Mouse (Mus musculus) stomach, postnatal 0 days (tissue): ENCODE data around the gene Slc30a5. TPM values are rescaled to one million over a fixed set of nuclear protein-coding genes. Genes with fewer than 3 reads are reported as not detected.
A peak's percentile ranks its signal among the peaks of the same experiment; 100 is the strongest.
"Not testable (repeated sequence)": the region's sequence is repeated elsewhere in the genome, so short reads cannot be mapped to it uniquely, and the experiment has no call there.

Experiments
- ATAC-seq: fragments of 200-750 bp; cut with Nextera tagmentation; 2 replicates; pipeline ENCODE4 v1.8.0; 2017; ENCODE audit not compliant: low FRiP score, low TSS enrichment
- DNase-seq: peaks from one replicate; pipeline ENCODE4 v3.0.0-alpha.2; 2016; ENCODE audit warnings: low spot score
- H3K27ac ChIP-seq: fragments of 300-500 bp; sonication (generic); replicated peaks from 2 replicates; pipeline ENCODE4 v1.5.1; 2014; ENCODE audit warnings: mild to moderate bottlenecking, control low read depth
- H3K27me3 ChIP-seq: fragments of 300-500 bp; sonication (generic); 2 replicates; pipeline ENCODE4 v1.6.1; 2014; ENCODE audit warnings: low read length; ENCODE audit not compliant: control insufficient read depth, insufficient read depth
- H3K36me3 ChIP-seq: fragments of 300-500 bp; sonication (generic); 2 replicates; pipeline ENCODE4 v1.6.1; 2014; ENCODE audit warnings: low read length, mixed read lengths; ENCODE audit not compliant: control insufficient read depth, insufficient read depth
- H3K4me1 ChIP-seq: fragments of 300-500 bp; sonication (generic); replicated peaks from 2 replicates; pipeline ENCODE4 v1.6.1; 2014; ENCODE audit warnings: antibody characterized with exemption; ENCODE audit not compliant: control insufficient read depth, insufficient read depth
- H3K4me2 ChIP-seq: fragments of 300-500 bp; sonication (generic); replicated peaks from 2 replicates; pipeline ENCODE4 v1.6.1; 2014; ENCODE audit warnings: low read depth, mild to moderate bottlenecking, control low read depth, moderate library complexity
- H3K4me3 ChIP-seq: fragments of 300-500 bp; sonication (generic); 2 replicates; pipeline ENCODE4 v1.5.1; 2014; ENCODE audit warnings: low read depth, low read length, control low read depth
- H3K9ac ChIP-seq: fragments of 300-500 bp; sonication (generic); 2 replicates; pipeline ENCODE4 v1.6.1; 2014; ENCODE audit warnings: mild to moderate bottlenecking, low read length, control low read depth, mixed read lengths
- H3K9me3 ChIP-seq: fragments of 300-500 bp; sonication (generic); 2 replicates; pipeline ENCODE4 v1.6.1; 2016; ENCODE audit warnings: low read length; ENCODE audit not compliant: control insufficient read depth
- CTCF ChIP-seq: IDR thresholded peaks from 2 replicates; pipeline ENCODE4 v1.5.1; 2016; ENCODE audit warnings: antibody characterized with exemption, low read depth, mild to moderate bottlenecking, moderate library complexity
- EP300 ChIP-seq: optimal IDR thresholded peaks from 2 replicates; pipeline ENCODE3; 2016; ENCODE audit warnings: antibody characterized with exemption
- WGBS: fragments of 180-500 bp; shearing (Covaris S2); extraction: QIAGEN DNeasy Blood & Tissue Kit; methylation state at CpG from one replicate; pipeline ENCODE4 v1.1.7; 2014; 5-methylcytosine and 5-hydroxymethylcytosine counted together
- polyA plus RNA-seq: library from polyadenylated mRNA; unstranded; fragments of >200 nt; fragmentation: Nextera tagmentation; extraction: Ambion mirVana; gene quantifications from 2 replicates; pipeline ENCODE4 v1.2.1, GENCODE M21; 2015

Gene Slc30a5
- polyA plus RNA-seq, 1 experiment from 2014 or later = 38.3 TPM

DNA sequence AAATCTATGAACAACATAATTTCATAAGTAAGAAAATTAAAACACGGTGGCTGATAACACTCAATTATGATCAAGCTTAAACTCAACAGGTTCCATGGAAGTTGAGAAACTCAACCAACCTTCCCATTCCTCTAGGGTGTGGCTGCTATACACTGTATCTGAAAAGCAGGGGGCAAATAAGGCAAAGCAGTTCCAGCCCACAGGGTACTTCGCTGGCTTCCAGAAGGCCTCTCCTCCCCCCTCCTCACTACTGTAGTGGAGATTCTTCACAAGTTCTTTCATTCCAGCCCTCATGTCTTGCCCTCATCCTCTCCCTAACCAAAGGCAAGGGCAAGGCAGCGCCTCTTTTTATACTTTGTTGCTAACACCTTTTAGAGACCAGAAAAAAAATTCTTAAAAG lies 9.4 kb downstream of the Slc30a5 start:
- H3K27ac ChIP-seq = 0 out of 2 replicates have a peak overlapping the region, but pooled peaks have one; percentile 30
- H3K36me3 ChIP-seq = peaks cover 9% of the 10 kb centered on the region
- H3K4me1 ChIP-seq = no peaks in the 10 kb centered on the region
- no peak overlapping the region for H3K9ac ChIP-seq
- no peak overlapping the region for H3K4me3 ChIP-seq
- H3K9me3 ChIP-seq = no peaks in the 10 kb centered on the region
- TF ChIP-seq EP300 = no peak
- TF ChIP-seq CTCF = no peak
- DNase-seq = no peak
- H3K4me2 ChIP-seq = no peak overlapping the region
- no peaks in the 10 kb centered on the region for H3K27me3 ChIP-seq
- 94% methylated on average over 3 of the region's 3 CpGs for WGBS
- no peak for ATAC-seq

DNA sequence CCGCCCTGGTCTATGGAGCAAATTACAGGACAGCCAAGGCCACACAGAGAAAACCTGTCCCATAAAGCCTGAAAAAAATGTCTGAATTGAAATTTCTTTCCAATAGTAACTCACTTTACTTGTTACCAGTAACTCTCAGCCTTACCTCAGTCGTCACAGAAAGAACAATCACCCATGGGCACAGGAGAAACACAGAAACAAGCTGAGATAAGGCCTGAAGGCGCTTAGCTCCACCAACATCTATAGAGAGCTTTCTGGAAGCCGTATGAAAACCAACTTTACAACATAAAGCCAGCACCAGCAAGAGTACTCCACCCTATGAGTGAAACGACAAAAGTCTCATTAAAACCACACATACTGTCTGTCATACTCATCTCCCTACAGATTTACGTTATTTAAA lies 18.8 kb downstream of the Slc30a5 start:
- Histone ChIP-seq H3K27me3 (no peaks in the 10 kb centered on the region), H3K36me3 (peaks cover 27% of the 10 kb centered on the region), H3K27ac (no peak overlapping the region), H3K4me2 (no peak overlapping the region), H3K9me3 (no peaks in the 10 kb centered on the region), H3K4me3 (no peak overlapping the region), H3K9ac (no peak overlapping the region), H3K4me1 (no peaks in the 10 kb centered on the region)
- ATAC-seq (no peak), DNase-seq (no peak)
- TF ChIP-seq CTCF (no peak), EP300 (no peak)
- 87% methylated on average over 6 of the region's 6 CpGs for WGBS

DNA sequence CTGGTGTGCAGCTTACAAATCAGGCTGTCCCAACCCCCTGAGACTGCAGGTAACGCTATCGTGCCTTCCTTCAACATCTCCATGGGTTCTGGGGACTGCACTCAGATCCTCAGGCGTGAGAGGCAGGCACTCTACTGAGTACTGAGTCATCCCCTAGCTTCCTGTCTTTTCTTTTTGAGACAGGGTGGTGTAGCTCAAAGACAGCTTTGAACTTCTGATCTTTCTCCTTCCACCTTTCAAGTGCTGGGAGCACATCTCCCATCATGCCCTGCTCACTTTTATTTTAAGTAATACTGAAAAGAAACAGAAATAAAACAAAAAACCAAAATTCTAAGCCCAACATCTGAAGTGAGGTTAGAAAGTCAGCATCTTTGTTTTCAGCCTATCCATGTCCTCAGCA lies 27.5 kb downstream of the Slc30a5 start:
- Histone ChIP-seq H3K4me1 (no peaks in the 10 kb centered on the region), H3K4me3 (no peak overlapping the region), H3K9me3 (no peaks in the 10 kb centered on the region), H3K27me3 (no peaks in the 10 kb centered on the region), H3K36me3 (peaks cover 30% of the 10 kb centered on the region), H3K27ac (no peak overlapping the region), H3K4me2 (no peak overlapping the region), H3K9ac (no peak overlapping the region)
- 97% methylated on average over 3 of the region's 3 CpGs for WGBS
- no peak for TF ChIP-seq CTCF
- no peak for TF ChIP-seq EP300
- ATAC-seq = no peak
- DNase-seq = no peak

DNA sequence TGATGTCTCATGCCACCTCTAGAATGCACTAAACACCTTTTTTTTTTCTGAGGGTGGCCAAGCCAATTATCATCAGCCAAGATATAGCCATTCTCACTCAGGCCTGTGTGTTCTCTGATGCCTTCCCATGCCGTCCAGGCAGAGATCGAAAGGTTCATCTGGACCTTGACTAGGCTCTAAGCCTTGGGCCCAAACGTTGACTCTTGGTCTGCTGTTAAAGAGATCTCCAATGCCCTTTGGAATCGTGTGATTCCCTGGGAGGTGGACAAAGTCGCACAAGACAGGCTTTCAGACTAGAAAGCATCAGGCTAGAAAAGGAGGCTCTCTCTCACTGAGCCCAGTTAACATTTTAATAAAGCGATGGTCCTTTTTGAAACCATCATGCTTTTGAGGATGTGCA lies 36.1 kb downstream of the Slc30a5 start:
- TF ChIP-seq CTCF = no peak
- TF ChIP-seq EP300 = no peak
- Histone ChIP-seq H3K9me3 (no peaks in the 10 kb centered on the region), H3K27ac (no peak overlapping the region), H3K27me3 (no peaks in the 10 kb centered on the region), H3K9ac (no peak overlapping the region), H3K4me3 (no peak overlapping the region), H3K36me3 (no peaks in the 10 kb centered on the region), H3K4me1 (no peaks in the 10 kb centered on the region), H3K4me2 (no peak overlapping the region)
- DNase-seq (no peak), ATAC-seq (no peak)
- 86% methylated on average over 6 of the region's 6 CpGs for WGBS

DNA sequence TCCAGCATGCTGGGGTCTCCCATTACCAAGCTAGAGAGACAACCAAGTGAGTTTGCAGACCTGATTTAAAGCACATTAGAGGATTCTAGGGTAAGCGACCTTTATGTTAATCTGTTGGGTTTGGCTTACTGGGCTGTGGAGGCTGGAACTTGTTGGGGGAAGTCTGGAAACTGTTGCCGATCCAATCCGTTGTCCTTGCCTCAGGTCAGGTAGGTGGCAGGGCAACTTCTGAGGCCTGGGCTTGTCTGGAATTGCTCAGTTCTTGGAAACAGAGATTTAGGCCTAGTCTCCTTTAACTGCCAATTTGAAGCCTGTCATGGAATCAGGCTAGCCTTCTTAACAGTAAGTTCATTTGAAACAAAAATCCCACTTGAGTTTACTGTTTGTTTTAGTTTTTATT lies 44.1 kb downstream of the Slc30a5 start:
- no peak for ATAC-seq
- no peak overlapping the region for H3K4me3 ChIP-seq
- 67% methylated on average over 3 of the region's 3 CpGs for WGBS
- H3K4me2 ChIP-seq = no peak overlapping the region
- no peak overlapping the region for H3K27ac ChIP-seq
- H3K9ac ChIP-seq = no peak overlapping the region
- no peak for DNase-seq
- no peaks in the 10 kb centered on the region for H3K4me1 ChIP-seq
- H3K27me3 ChIP-seq = no peaks in the 10 kb centered on the region
- no peak for TF ChIP-seq EP300
- no peaks in the 10 kb centered on the region for H3K36me3 ChIP-seq
- no peaks in the 10 kb centered on the region for H3K9me3 ChIP-seq

DNA sequence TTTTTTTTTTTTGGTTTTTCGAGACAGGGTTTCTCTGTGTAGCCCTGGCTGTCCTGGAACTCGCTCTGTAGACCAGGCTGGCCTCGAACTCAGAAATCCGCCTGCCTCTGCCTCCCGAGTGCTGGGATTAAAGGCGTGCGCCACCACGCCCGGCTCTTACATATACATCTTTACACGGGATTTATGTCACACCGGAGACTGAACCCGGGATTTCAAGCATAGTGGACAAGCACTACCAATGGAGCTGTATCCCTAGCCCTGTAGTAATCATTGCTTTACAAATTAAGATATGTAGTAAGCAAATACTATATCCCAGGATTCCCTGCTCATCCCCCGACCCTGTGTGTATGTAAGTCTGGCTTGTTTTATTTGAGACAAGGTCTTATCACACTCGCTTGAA lies 45.2 kb downstream of the Slc30a5 start:
- not testable (repeated sequence) for H3K4me1 ChIP-seq, H3K9me3 ChIP-seq, H3K27ac ChIP-seq, H3K9ac ChIP-seq, H3K4me2 ChIP-seq, H3K36me3 ChIP-seq, H3K4me3 ChIP-seq, ATAC-seq, H3K27me3 ChIP-seq, DNase-seq
- 94% methylated on average over 9 of the region's 14 CpGs for WGBS
